In the genomic region with DNA sequence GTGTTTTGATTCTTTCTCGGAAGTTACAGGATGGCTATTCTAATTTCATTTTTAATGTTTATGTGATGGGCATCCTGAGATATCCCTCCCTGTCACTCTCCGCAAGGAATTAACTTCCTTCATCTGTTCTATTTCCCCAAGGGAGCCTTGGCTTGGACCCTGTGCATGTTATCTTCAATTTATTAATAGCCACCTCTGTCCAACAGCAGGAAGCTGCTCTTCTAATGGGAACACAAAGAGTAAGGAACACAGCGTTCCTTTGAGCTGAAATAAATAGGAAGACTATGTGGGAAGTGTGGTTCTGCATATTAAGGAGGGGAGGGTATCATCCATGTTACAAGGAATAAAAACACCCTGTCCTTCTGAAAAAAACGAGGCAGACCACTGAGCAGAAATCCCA, we compare ENCODE assay signal across 26 mouse cellular contexts.
DNase-seq lines count a peak whose midpoint lies in the region; ATAC-seq and TF ChIP-seq lines count a peak whose summit lies in the region.
"Had no signal": no experiment of that assay in that cellular context is flagged by ENCODE, and none has a peak within 500 bp of the region (broad histone marks: within the 10 kb centered on the region; RNA-seq: fewer than 3 reads in every experiment).

No protein-coding gene starts in this region.

- no peak for TF ChIP-seq CTCF in lung, postnatal 0 days (IDR thresholded peaks at IDR 0.05)

- H3K9ac ChIP-seq in lung, postnatal 0 days (replicated peaks; ENCODE audit: low read depth): no peak overlapping the region
- H3K9ac ChIP-seq in forebrain, embryonic 14.5 days (ENCODE audit: low read length): no peak overlapping the region
- H3K9ac ChIP-seq: forebrain, embryonic 13.5 days; forebrain, postnatal 0 days; heart, embryonic 13.5 days; hindbrain, embryonic 12.5 days; hindbrain, embryonic 15.5 days had no signal

- WGBS in lung, postnatal 0 days: 63% methylated on average over 4 of the region's 4 CpGs
- 81% methylated on average over 4 of the region's 4 CpGs for WGBS in forebrain, embryonic 14.5 days

- ATAC-seq in lung, postnatal 0 days: peak; percentile 47; the same call in 1 of the 2 replicates
- no peak for ATAC-seq in forebrain, embryonic 14.5 days
- ATAC-seq: forebrain, embryonic 13.5 days; forebrain, postnatal 0 days; intestine, postnatal 0 days; Patski had no signal

- no peak overlapping the region for H3K4me3 ChIP-seq in lung, postnatal 0 days (ENCODE audit: low read depth, low read length)
- no peak overlapping the region for H3K4me3 ChIP-seq in forebrain, embryonic 14.5 days (ENCODE audit: low read depth, low read length)
- H3K4me3 ChIP-seq: forebrain, embryonic 10.5 days; forebrain, embryonic 13.5 days; gastrocnemius, adult 2 months; heart, embryonic 13.5 days; hindbrain, embryonic 12.5 days; hindbrain, embryonic 15.5 days had no signal

- H3K27ac ChIP-seq in lung, postnatal 0 days (ENCODE audit: low read length): no peak overlapping the region
- H3K27ac ChIP-seq in forebrain, embryonic 14.5 days (ENCODE audit: low read depth, low read length): no peak overlapping the region
- H3K27ac ChIP-seq: forebrain, embryonic 10.5 days; forebrain, embryonic 13.5 days; gastrocnemius, adult 2 months; heart, embryonic 13.5 days; hindbrain, embryonic 12.5 days; hindbrain, embryonic 15.5 days had no signal

- no peaks in the 10 kb centered on the region for H3K9me3 ChIP-seq in lung, postnatal 0 days (ENCODE audit: low read length)
- no peaks in the 10 kb centered on the region for H3K9me3 ChIP-seq in forebrain, embryonic 14.5 days (replicated peaks; ENCODE audit: control insufficient read depth, low read length)
- H3K9me3 ChIP-seq: forebrain, embryonic 10.5 days; forebrain, embryonic 13.5 days; heart, embryonic 13.5 days; hindbrain, embryonic 12.5 days; hindbrain, embryonic 15.5 days had no signal

- DNase-seq in heart, adult 18-20 months: peak; percentile 29 to 65
- DNase-seq in heart, postnatal 36 days: no peak
- peak; percentile 17 to 58 for DNase-seq in heart, adult 9 months (ENCODE audit: low spot score in 2 of 2)
- DNase-seq in heart, postnatal 25 days (ENCODE audit: low spot score): no peak
- peak; percentile 18 for DNase-seq in lung, postnatal 0 days (ENCODE audit: low spot score)
- DNase-seq in lung, postnatal 4 days: no peak
- no peak for DNase-seq in forebrain, embryonic 14.5 days (ENCODE audit: low spot score)
- DNase-seq: adrenal gland, postnatal 10 days; adrenal gland, postnatal 36 days; B cell, adult 2 months; cerebellum, adult 18-20 months; cerebellum, adult 9-10 months; cerebellum, postnatal 14 days; forebrain, postnatal 0 days; gastrocnemius, adult 2 months; gastrocnemius, postnatal 14 days; kidney, adult 2 months had no signal

- no peaks in the 10 kb centered on the region; the same call in 1 of the 2 replicates for H3K4me1 ChIP-seq in lung, postnatal 0 days (ENCODE audit: insufficient read depth, low read depth, low read length)
- H3K4me1 ChIP-seq in forebrain, embryonic 14.5 days (ENCODE audit: control insufficient read depth, insufficient read depth, low read length): no peaks in the 10 kb centered on the region
- H3K4me1 ChIP-seq: forebrain, embryonic 13.5 days; heart, embryonic 13.5 days; hindbrain, embryonic 12.5 days had no signal

- TF ChIP-seq EP300 in lung, postnatal 0 days (IDR thresholded peaks at IDR 0.05): peak; percentile 84

- H3K36me3 ChIP-seq in lung, postnatal 0 days (ENCODE audit: insufficient read depth, low read length): no peaks in the 10 kb centered on the region
- no peaks in the 10 kb centered on the region for H3K36me3 ChIP-seq in forebrain, embryonic 14.5 days (ENCODE audit: control insufficient read depth, insufficient read depth, low read length)
- H3K36me3 ChIP-seq: forebrain, embryonic 10.5 days; G1E; heart, embryonic 13.5 days; hindbrain, embryonic 12.5 days; hindbrain, embryonic 15.5 days had no signal

- H3K27me3 ChIP-seq in lung, postnatal 0 days (replicated peaks; ENCODE audit: insufficient read depth, low read length): no peaks in the 10 kb centered on the region
- no peaks in the 10 kb centered on the region for H3K27me3 ChIP-seq in forebrain, embryonic 14.5 days (replicated peaks; ENCODE audit: control insufficient read depth, insufficient read depth, low read length)
- H3K27me3 ChIP-seq: CH12.LX; forebrain, embryonic 13.5 days; heart, embryonic 13.5 days; hindbrain, embryonic 12.5 days; hindbrain, embryonic 15.5 days; Patski had no signal

- intact Hi-C loops in heart, postnatal 36 days (cut with DNase I): no loop called here
- intact Hi-C loops in heart, postnatal 25 days (cut with DNase I): no loop called here

- H3K4me2 ChIP-seq in lung, postnatal 0 days (replicated peaks; ENCODE audit: low read depth, low read length): no peak overlapping the region
- no peak overlapping the region for H3K4me2 ChIP-seq in forebrain, embryonic 14.5 days (ENCODE audit: low read length)
- H3K4me2 ChIP-seq: forebrain, embryonic 13.5 days; heart, embryonic 13.5 days; hindbrain, embryonic 12.5 days; hindbrain, embryonic 15.5 days had no signal

Comparison
In these comparisons a context has a peak if more than half of its experiments do, and no peak if none do; other contexts are left out.
1. DNase-seq: peak in heart, adult 18-20 months (2 of 2), heart, adult 9 months (2 of 2) and lung, postnatal 0 days (single experiment); none in heart, postnatal 36 days (0 of 2), heart, postnatal 25 days (single experiment), lung, postnatal 4 days (0 of 2) and forebrain, embryonic 14.5 days (single experiment).